Mouse (Mus musculus) forebrain, embryonic 16.5 days (tissue): ENCODE results near the gene Hist1h1e. TPM values are rescaled to one million over a fixed set of nuclear protein-coding genes. Genes with fewer than 3 reads are reported as not detected.
"Not testable (repeated sequence)": the region's sequence is repeated elsewhere in the genome, so short reads cannot be mapped to it uniquely, and the experiment has no call there.

Experiments
- ATAC-seq: fragments of 200-750 bp; cut with Nextera tagmentation; 2 replicates; pipeline ENCODE4 v1.8.0; 2017; ENCODE audit warnings: mild to moderate bottlenecking, moderate library complexity
- H3K27ac ChIP-seq: fragments of 300-500 bp; sonication (generic); 2 replicates; pipeline ENCODE4 v1.5.1; 2014; ENCODE audit warnings: low read length, control low read depth
- H3K27me3 ChIP-seq: fragments of 300-500 bp; sonication (generic); replicated peaks from 2 replicates; pipeline ENCODE4 v1.6.1; 2014; ENCODE audit warnings: low read length; ENCODE audit not compliant: control insufficient read depth, insufficient read depth
- H3K36me3 ChIP-seq: fragments of 300-500 bp; sonication (generic); 2 replicates; pipeline ENCODE4 v1.6.1; 2014; ENCODE audit not compliant: control insufficient read depth, insufficient read depth
- H3K4me1 ChIP-seq: fragments of 300-500 bp; sonication (generic); replicated peaks from 2 replicates; pipeline ENCODE4 v1.6.1; 2014; ENCODE audit warnings: low read length; ENCODE audit not compliant: control insufficient read depth, insufficient read depth
- H3K4me2 ChIP-seq: fragments of 300-500 bp; sonication (generic); 2 replicates; pipeline ENCODE4 v1.6.1; 2014; ENCODE audit warnings: mild to moderate bottlenecking, low read length, control low read depth
- H3K4me3 ChIP-seq: fragments of 300-500 bp; sonication (generic); replicated peaks from 2 replicates; pipeline ENCODE4 v1.5.1; 2014; ENCODE audit warnings: mild to moderate bottlenecking, low read length, control low read depth
- H3K9ac ChIP-seq: fragments of 300-500 bp; sonication (generic); replicated peaks from 2 replicates; pipeline ENCODE4 v1.6.1; 2014; ENCODE audit warnings: low read depth, low read length, control low read depth
- H3K9me3 ChIP-seq: fragments of 300-500 bp; sonication (generic); 2 replicates; pipeline ENCODE4 v1.6.1; 2016; ENCODE audit warnings: low read length; ENCODE audit not compliant: control insufficient read depth
- WGBS: fragments of 180-500 bp; shearing (Covaris S2); extraction: QIAGEN DNeasy Blood & Tissue Kit; methylation state at CpG from one replicate; pipeline ENCODE4 v1.1.7; 2014; 5-methylcytosine and 5-hydroxymethylcytosine counted together
- polyA plus RNA-seq: library from polyadenylated mRNA; unstranded; fragments of >200 nt; fragmentation: Nextera tagmentation; extraction: Ambion mirVana; gene quantifications from 2 replicates; pipeline ENCODE4 v1.2.1, GENCODE M21; 2015

Hist1h1e gene
- polyA plus RNA-seq, 1 experiment from 2014 or later = 7.0 TPM

GRCm38 (mm10) chr13:23593051-23593770 lies 29.1 kb downstream of the Hist1h1e start:
- ATAC-seq = no peak
- 92% methylated on average over 5 of the region's 5 CpGs for WGBS
- H3K36me3 ChIP-seq = no peaks in the 10 kb centered on the region
- H3K4me2 ChIP-seq = no peak overlapping the region
- H3K9ac ChIP-seq = no peak overlapping the region
- H3K4me1 ChIP-seq = no peaks in the 10 kb centered on the region
- no peak overlapping the region for H3K27ac ChIP-seq
- no peaks in the 10 kb centered on the region for H3K27me3 ChIP-seq
- H3K9me3 ChIP-seq = no peaks in the 10 kb centered on the region
- no peak overlapping the region for H3K4me3 ChIP-seq

GRCm38 (mm10) chr13:23592614-23593013 lies 29.7 kb downstream of the Hist1h1e start:
- Histone ChIP-seq H3K4me1 (no peaks in the 10 kb centered on the region), H3K4me3 (no peak overlapping the region), H3K27ac (no peak overlapping the region), H3K9me3 (no peaks in the 10 kb centered on the region), H3K4me2 (no peak overlapping the region), H3K9ac (no peak overlapping the region), H3K36me3 (no peaks in the 10 kb centered on the region), H3K27me3 (no peaks in the 10 kb centered on the region)
- 92% methylated on average over 7 of the region's 7 CpGs for WGBS
- no peak for ATAC-seq

GRCm38 (mm10) chr13:23591886-23592285 lies 30.5 kb downstream of the Hist1h1e start:
- WGBS = 95% methylated on average over 7 of the region's 7 CpGs
- H3K9me3 ChIP-seq = not testable (repeated sequence)

GRCm38 (mm10) chr13:23591206-23591605 lies 31.2 kb downstream of the Hist1h1e start:
- ATAC-seq = no peak
- peaks cover 7% of the 10 kb centered on the region for H3K4me1 ChIP-seq
- no peaks in the 10 kb centered on the region for H3K27me3 ChIP-seq
- H3K27ac ChIP-seq = no peak overlapping the region
- H3K9me3 ChIP-seq = no peaks in the 10 kb centered on the region
- no peaks in the 10 kb centered on the region for H3K36me3 ChIP-seq
- no peak overlapping the region for H3K9ac ChIP-seq
- no peak overlapping the region for H3K4me2 ChIP-seq
- WGBS = 94% methylated on average over 7 of the region's 7 CpGs
- H3K4me3 ChIP-seq = no peak overlapping the region

More at GRCm38 (mm10) chr13:23591886-23592285, 30.5 kb downstream of the Hist1h1e start:
- H3K9ac ChIP-seq, H3K4me1 ChIP-seq, ATAC-seq, H3K4me2 ChIP-seq, H3K27me3 ChIP-seq, H3K27ac ChIP-seq, H3K36me3 ChIP-seq, H3K4me3 ChIP-seq: not testable (repeated sequence)

GRCm38 (mm10) chr13:23586940-23587225 lies 35.5 kb downstream of the Hist1h1e start:
- H3K9ac ChIP-seq = peak overlapping the region; percentile 52
- H3K27me3 ChIP-seq = no peaks in the 10 kb centered on the region
- peak overlapping the region; percentile 77 for H3K4me2 ChIP-seq
- 3% methylated on average over 1 of the region's 1 CpGs for WGBS
- peak overlapping the region; percentile 93 for H3K27ac ChIP-seq
- peaks cover 32% of the 10 kb centered on the region for H3K4me1 ChIP-seq
- no peaks in the 10 kb centered on the region for H3K36me3 ChIP-seq
- no peaks in the 10 kb centered on the region for H3K9me3 ChIP-seq
- ATAC-seq = no peak
- H3K4me3 ChIP-seq = peak overlapping the region; percentile 39

GRCm38 (mm10) chr13:23586099-23586939 lies 36.0 kb downstream of the Hist1h1e start:
- H3K27me3 ChIP-seq = no peaks in the 10 kb centered on the region
- H3K9ac ChIP-seq = peak overlapping the region; percentile 52
- no peak for ATAC-seq
- H3K4me2 ChIP-seq = peak overlapping the region; percentile 77
- H3K36me3 ChIP-seq = no peaks in the 10 kb centered on the region
- under 1% methylated on average over 22 of the region's 22 CpGs for WGBS
- peaks cover 33% of the 10 kb centered on the region for H3K4me1 ChIP-seq
- no peaks in the 10 kb centered on the region for H3K9me3 ChIP-seq
- peak overlapping the region; percentile 93 for H3K27ac ChIP-seq
- peak overlapping the region; percentile 39 for H3K4me3 ChIP-seq

GRCm38 (mm10) chr13:23585442-23586098 lies 36.8 kb downstream of the Hist1h1e start:
- under 1% methylated on average over 30 of the region's 36 CpGs for WGBS

GRCm38 (mm10) chr13:23585029-23585441 lies 37.3 kb downstream of the Hist1h1e start:
- no peaks in the 10 kb centered on the region for H3K9me3 ChIP-seq
- H3K4me2 ChIP-seq = peak overlapping the region; percentile 60
- H3K27me3 ChIP-seq = no peaks in the 10 kb centered on the region
- 0% methylated on average over 21 of the region's 21 CpGs for WGBS
- peak overlapping the region; percentile 67 for H3K9ac ChIP-seq
- peak overlapping the region; percentile 98 for H3K27ac ChIP-seq
- H3K36me3 ChIP-seq = no peaks in the 10 kb centered on the region
- H3K4me3 ChIP-seq = peak overlapping the region; percentile 49
- H3K4me1 ChIP-seq = peaks cover 33% of the 10 kb centered on the region
- peak; percentile 11 for ATAC-seq

More at GRCm38 (mm10) chr13:23585442-23586098, 36.8 kb downstream of the Hist1h1e start:
- H3K9me3 ChIP-seq, H3K36me3 ChIP-seq, H3K27me3 ChIP-seq: not testable (repeated sequence)
- Histone ChIP-seq H3K9ac (peak overlapping the region; percentile 67), H3K27ac (peak overlapping the region; percentile 98), H3K4me2 (peak overlapping the region; percentile 60), H3K4me1 (peaks cover 33% of the 10 kb centered on the region), H3K4me3 (peak overlapping the region; percentile 49)
- ATAC-seq = peak; percentile 87

- H3K36me3 ChIP-seq = no peaks in the 10 kb centered on the region
- ATAC-seq = no peak
- peak overlapping the region; percentile 67 for H3K9ac ChIP-seq
- H3K4me1 ChIP-seq = peaks cover 33% of the 10 kb centered on the region
- peak overlapping the region; percentile 98 for H3K27ac ChIP-seq
- H3K4me3 ChIP-seq = peak overlapping the region; percentile 49
- no peaks in the 10 kb centered on the region for H3K27me3 ChIP-seq
- H3K4me2 ChIP-seq = peak overlapping the region; percentile 60
- H3K9me3 ChIP-seq = no peaks in the 10 kb centered on the region
Measured at GRCm38 (mm10) chr13:23584331-23584730, 38.0 kb downstream of the Hist1h1e start.
